Mouse (Mus musculus) ES-Bruce4 (cell line): ENCODE data around the gene Fam98b. TPM values are rescaled to one million over a fixed set of nuclear protein-coding genes. Genes with fewer than 3 reads are reported as not detected.

Experiments
- H3K27ac ChIP-seq: 2 replicates; pipeline ENCODE4 v1.5.1; 2012; ENCODE audit warnings: low read length, inconsistent platforms; ENCODE audit not compliant: insufficient read depth
- H3K27me3 ChIP-seq: 2 replicates; pipeline ENCODE4 v1.6.1; 2012; ENCODE audit warnings: mild to moderate bottlenecking, low read length, inconsistent platforms; ENCODE audit not compliant: control insufficient read depth, poor library complexity, insufficient read depth, severe bottlenecking
- H3K36me3 ChIP-seq: 2 replicates; pipeline ENCODE4 v1.6.1; 2012; ENCODE audit warnings: inconsistent platforms, mild to moderate bottlenecking, low read length, moderate library complexity; ENCODE audit not compliant: control insufficient read depth, poor library complexity, insufficient read depth, severe bottlenecking
- H3K4me1 ChIP-seq: one replicate; pipeline ENCODE4 v1.8.1; 2011; ENCODE audit warnings: low read length; ENCODE audit not compliant: control insufficient read depth, insufficient read depth
- H3K4me3 ChIP-seq: 2 replicates; pipeline ENCODE4 v1.5.1; 2011; ENCODE audit warnings: low read depth, mild to moderate bottlenecking, low read length
- H3K9ac ChIP-seq: 2 replicates; pipeline ENCODE4 v1.6.1; 2012; ENCODE audit warnings: low read depth, mild to moderate bottlenecking, inconsistent platforms; ENCODE audit not compliant: poor library complexity, severe bottlenecking
- H3K9me3 ChIP-seq: replicated peaks from 2 replicates; pipeline ENCODE4 v1.6.1; 2012; ENCODE audit warnings: mild to moderate bottlenecking, low read length, inconsistent platforms; ENCODE audit not compliant: control insufficient read depth, poor library complexity, insufficient read depth, severe bottlenecking
- CTCF ChIP-seq: IDR thresholded peaks from one replicate; pipeline ENCODE4 v1.8.1; 2011; ENCODE audit warnings: low read depth, low read length
- EP300 ChIP-seq: IDR thresholded peaks from 2 replicates; pipeline ENCODE4 v1.6.1; 2011; ENCODE audit warnings: low read depth, low read length; ENCODE audit not compliant: insufficient read depth
- POLR2A ChIP-seq: IDR thresholded peaks from one replicate; pipeline ENCODE4 v1.8.1; 2011; ENCODE audit warnings: low read length; ENCODE audit not compliant: insufficient read depth
- polyA plus RNA-seq: library from polyadenylated mRNA; stranded (reverse); fragments of >200 nt; gene quantifications from 2 replicates; pipeline ENCODE4 v1.2.4, GENCODE M21; 2011; ENCODE audit warnings: low read depth; ENCODE audit not compliant: missing spikeins, insufficient read depth, insufficient read length

The Fam98b gene
- polyA plus RNA-seq, 1 experiment = 74.2 TPM

- no peaks in the 10 kb centered on the region for H3K27me3 ChIP-seq
- no peak overlapping the region for H3K9ac ChIP-seq
- no peaks in the 10 kb centered on the region for H3K36me3 ChIP-seq
- no peaks in the 10 kb centered on the region for H3K9me3 ChIP-seq
- H3K4me3 ChIP-seq = no peak overlapping the region
- no peaks in the 10 kb centered on the region for H3K4me1 ChIP-seq
- no peak overlapping the region for H3K27ac ChIP-seq
- TF ChIP-seq EP300 = no peak
- no peak for TF ChIP-seq POLR2A
- TF ChIP-seq CTCF = no peak
Observed at GRCm38 (mm10) chr2:117318991-117319390, 69.5 kb downstream of the Fam98b start.

Other genes with a start within 250 kb of the Fam98b start
- 41.1 and 43.1 TPM in 2 replicates for gene Spred1, start 128.4 kb upstream of the Fam98b start, polyA plus RNA-seq
- gene Rasgrp1, start 93.3 kb downstream of the Fam98b start, polyA plus RNA-seq = 1.4 and 2.6 TPM in 2 replicates